Mouse (Mus musculus): ENCODE data around the gene Wdr76. TPM values are rescaled to one million over a fixed set of nuclear protein-coding genes. Genes with fewer than 3 reads are reported as not detected.
"Not testable (repeated sequence)": the region's sequence is repeated elsewhere in the genome, so short reads cannot be mapped to it uniquely, and the experiment has no call there.

Gene Wdr76
- total RNA-seq (2021), result 1 to 10 TPM; 4.2 to 4.7 TPM
- long read RNA-seq, experiment 1, partial matches to known transcripts, result 1 of 4 reads
- long read RNA-seq, experiment 1, other reads (novel, unspliced or antisense), result 3 of 4 reads
- long read RNA-seq, experiment 2, partial matches to known transcripts, result 0 of 2 reads
- long read RNA-seq, experiment 2, other reads (novel, unspliced or antisense), result 1 of 2 reads

- DNase-seq (ENCODE audit: low spot score in 2 of 2), result peak; percentile 84
Observed at GRCm38 (mm10) chr2:121505942-121506882, at the start of gene Wdr76, which contains the start of gene Mfap1a. Wdr76 (plus strand) TSS chr2:121506723. Mfap1a (minus strand) TSS chr2:121506665.

DNA sequence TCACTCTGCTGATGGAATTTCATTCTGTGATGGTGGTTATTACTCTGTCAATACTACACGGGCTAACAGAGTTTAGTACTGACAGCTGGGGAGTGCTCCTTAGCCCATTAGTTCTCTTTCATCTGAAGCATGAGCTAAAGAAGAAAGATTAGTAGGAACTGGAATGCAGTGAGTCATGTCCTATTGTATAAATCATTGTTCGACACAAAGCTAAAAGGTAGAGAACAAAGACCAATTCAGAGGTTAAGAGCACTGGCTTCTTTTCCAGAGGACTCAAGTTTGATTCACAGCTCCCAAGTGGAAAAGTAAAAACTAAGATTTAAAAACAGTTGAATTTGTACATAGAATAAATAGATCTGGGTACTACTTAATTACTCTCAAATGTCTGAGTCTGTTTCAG, 46.5 kb upstream of the Wdr76 start:
- DNase-seq (ENCODE audit: low spot score in 2 of 2), result no peak

GRCm38 (mm10) chr2:121468982-121469381, 37.5 kb upstream of the Wdr76 start:
- DNase-seq (ENCODE audit: low spot score in 2 of 2), result not testable (repeated sequence)

DNA sequence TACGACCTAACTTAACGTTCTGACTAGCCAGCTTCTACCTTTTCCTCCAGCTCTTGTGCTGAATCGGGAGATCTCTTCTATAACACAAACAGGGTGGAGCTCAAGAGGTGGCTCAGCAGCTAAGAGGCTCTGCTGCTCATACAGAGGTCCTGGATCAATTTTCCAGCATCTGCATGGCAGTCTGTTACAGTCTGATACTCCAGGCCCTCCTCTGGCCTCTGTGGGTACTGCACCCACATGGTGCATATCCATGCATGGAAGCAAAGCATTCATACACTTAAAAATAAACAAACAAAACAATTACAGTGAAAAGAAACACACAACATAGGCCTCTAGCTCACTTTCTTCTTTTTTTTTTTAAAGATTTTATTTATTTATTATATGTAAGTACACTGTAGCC, 33.7 kb upstream of the Wdr76 start:
- DNase-seq (ENCODE audit: low spot score in 2 of 2), result not testable (repeated sequence)

DNA sequence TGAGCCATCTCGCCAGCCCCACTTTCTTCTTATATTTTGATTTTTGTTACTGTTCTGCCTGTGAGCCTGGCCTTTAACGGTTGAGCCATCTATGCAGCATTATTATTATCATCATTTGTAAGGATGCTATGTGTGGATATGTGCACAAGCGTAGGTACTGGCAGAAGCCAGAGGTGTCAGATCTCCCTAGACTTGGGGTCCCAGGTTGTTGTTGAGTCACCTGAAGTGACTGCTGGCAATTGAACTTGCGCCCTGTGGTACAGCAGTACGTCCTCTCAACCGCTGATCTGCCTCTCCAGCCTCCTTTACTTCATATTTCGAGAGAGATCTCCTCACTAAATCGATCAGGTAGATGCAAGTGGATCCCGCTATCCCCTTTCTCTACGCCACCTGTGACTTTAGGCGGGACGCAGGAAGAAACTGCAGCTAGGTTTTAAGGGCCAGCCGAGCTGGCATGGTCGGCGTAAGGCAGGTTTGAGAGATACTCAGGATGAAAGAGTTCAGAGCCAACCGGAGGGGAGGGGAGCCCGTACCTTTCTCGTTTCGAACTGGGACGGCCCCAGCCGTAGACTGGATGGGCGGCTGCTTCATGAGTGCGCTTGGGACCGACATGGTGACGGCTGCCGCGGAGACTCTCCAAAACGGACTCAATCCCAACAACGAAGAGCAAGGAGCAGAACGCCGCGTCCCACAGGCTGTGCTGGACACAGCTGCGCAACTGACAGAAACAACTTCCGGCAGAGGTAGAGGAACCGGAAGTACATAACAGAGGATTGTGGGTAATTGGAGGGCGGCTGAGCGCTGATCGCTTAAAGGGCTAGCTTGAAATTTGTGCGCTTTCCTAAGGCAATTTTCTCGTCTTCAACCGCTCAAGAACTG, 33.0 kb upstream of the Wdr76 start, which contains the start of gene Mfap1b:
Mfap1b (minus strand) TSS at position 767 of the 879 bp plus-strand sequence.
- DNase-seq (ENCODE audit: low spot score in 2 of 2), result peak; percentile 75 to 86

- DNase-seq (ENCODE audit: low spot score in 2 of 2), result no peak
Observed at GRCm38 (mm10) chr2:121474180-121474535, 32.4 kb upstream of the Wdr76 start.

- not testable (repeated sequence) for DNase-seq (ENCODE audit: low spot score in 2 of 2)
Observed at GRCm38 (mm10) chr2:121475306-121475705, 31.2 kb upstream of the Wdr76 start.

DNA sequence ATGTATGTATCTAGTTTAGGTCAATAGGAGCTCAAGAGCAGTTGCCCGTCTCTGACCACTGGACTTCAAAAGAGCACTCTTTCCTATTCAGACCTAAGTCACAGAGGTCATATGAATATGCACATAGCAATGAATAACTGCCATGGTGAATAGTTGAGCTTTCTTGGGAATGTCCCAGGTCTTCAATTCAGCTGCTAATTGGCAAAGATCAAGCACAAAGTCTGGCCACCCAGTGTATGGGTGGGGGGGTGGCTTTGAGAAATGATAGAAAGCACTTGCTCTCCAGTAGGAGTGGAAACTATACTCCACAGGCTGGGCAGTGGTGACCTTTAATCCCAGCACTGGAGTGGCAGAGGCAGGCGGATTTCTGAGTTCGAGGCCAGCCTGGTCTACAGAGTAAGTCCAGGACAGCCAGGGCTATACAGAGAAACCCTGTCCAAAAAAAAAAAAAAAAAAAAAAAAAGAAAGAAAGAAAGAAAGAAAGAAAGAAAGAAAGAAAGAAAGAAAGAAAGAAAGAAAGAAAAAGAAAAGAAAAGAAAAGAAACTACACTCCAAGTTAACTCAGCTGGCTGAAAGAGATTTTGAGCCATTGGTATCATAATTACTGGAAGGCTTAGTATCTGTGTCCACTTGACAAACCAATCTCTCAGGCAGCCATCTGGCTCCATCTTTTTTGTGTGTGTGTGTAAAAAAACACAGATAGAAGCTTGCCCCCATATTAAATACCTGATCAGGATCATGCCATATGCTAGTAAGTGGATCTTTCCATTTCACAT, 28.8 kb upstream of the Wdr76 start:
- no peak for DNase-seq (ENCODE audit: low spot score in 2 of 2)

- DNase-seq (ENCODE audit: low spot score in 2 of 2), result no peak
Observed at GRCm38 (mm10) chr2:121480498-121480897, 26.0 kb upstream of the Wdr76 start.

DNA sequence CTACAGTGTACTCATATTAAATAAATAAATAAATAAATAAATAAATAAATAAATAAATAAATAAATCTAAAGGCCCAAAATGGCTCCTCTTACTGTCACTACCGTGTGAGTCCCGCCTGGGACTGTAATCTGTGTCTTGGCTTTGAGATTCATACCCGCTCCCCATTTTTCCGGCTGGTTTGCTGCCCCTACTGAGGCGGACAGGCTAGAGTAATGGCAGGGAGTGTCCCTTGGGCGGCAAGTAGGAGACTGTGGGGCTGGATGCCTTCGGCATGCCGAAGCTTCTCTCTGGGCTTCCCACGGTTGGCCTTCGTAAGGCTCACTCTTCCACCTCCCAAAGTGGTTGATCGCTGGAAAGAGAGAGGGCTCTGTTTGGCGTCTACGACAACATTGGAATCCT, 25.6 kb upstream of the Wdr76 start:
- DNase-seq (ENCODE audit: low spot score in 2 of 2), result not testable (repeated sequence)

- no peak for DNase-seq (ENCODE audit: low spot score in 2 of 2)
Observed at GRCm38 (mm10) chr2:121483576-121483975, 22.9 kb upstream of the Wdr76 start.

GRCm38 (mm10) chr2:121484403-121484802, 22.1 kb upstream of the Wdr76 start:
- DNase-seq (ENCODE audit: low spot score in 2 of 2), result not testable (repeated sequence)

GRCm38 (mm10) chr2:121501550-121501949, 5.0 kb upstream of the Wdr76 start:
- DNase-seq (ENCODE audit: low spot score in 2 of 2), result not testable (repeated sequence)

DNA sequence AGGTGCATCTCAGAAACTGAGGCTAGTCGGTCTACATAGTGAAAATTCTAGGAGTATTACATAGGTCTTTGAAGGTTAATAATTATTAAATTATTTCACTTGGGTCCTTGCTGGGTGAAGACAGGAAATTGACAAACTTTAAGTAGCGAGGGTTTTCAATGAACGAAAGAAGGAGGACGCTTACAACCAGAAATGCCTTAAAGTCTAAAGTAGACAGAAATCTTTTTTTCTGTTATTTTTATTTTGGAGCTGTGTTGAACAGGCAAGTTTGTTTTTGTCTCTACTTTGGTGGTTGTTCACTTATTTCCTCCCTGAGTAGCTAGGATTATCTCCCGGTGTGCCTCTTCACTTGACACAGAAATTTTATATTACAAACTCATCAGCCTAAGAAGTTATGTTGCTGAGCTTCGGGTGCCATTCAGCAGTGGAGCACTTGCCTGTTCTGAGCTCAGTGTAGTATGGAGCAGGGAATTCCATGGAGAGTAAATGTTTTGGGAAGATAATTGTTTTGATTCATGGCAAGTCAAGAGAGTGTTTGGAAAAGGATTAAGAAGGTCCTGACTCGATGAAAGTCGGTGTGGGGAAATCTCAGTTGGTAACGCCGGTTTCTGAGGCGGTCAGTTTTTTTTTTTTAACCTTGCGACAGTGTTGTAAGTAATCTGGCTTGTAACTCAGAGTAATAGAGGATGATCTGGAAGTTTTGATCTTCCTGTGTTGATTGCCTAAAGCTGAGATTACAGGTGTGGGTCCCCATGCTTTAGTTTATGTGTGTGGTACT, 839 bp downstream of the Wdr76 start:
- DNase-seq (ENCODE audit: low spot score in 2 of 2), result no peak

- DNase-seq (ENCODE audit: low spot score in 2 of 2), result no peak
Observed at GRCm38 (mm10) chr2:121507951-121508330, 1.4 kb downstream of the Wdr76 start.

- DNase-seq (ENCODE audit: low spot score in 2 of 2), result peak; percentile 65 to 71
Observed at GRCm38 (mm10) chr2:121509584-121509983, 3.1 kb downstream of the Wdr76 start.

DNA sequence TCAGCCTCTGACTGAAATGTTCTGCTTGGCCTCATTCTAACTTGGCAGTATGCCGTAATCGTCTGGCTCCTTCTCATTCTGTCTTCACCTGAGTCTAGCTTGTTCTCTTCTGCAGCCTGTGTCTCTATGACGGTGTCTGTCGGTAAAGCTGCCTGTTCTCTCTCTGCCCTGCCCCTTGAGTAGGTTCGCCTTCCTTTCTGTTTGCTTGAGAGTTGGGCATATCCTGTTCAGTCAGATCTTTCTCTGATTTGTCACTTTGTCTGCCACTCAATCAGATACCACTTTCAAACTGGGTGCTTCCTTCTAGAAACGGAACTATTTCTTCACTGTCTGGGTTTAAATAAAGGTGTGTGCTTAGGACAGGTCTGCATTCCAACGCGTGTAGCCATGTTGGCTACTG, 4.9 kb downstream of the Wdr76 start:
- no peak for DNase-seq (ENCODE audit: low spot score in 2 of 2)

GRCm38 (mm10) chr2:121512991-121513765, 6.7 kb downstream of the Wdr76 start:
- not testable (repeated sequence) for DNase-seq (ENCODE audit: low spot score in 2 of 2)

- no peak for DNase-seq (ENCODE audit: low spot score in 2 of 2)
Observed at GRCm38 (mm10) chr2:121514211-121514610, 7.7 kb downstream of the Wdr76 start.
